Mouse (Mus musculus) E14TG2a.4 (cell line): Measurements from ENCODE around the gene Gm49387.

Experiments used
- CTCF ChIP-seq: conservative IDR thresholded peaks from 2 replicates; pipeline ENCODE4 v1.5.1; 2014; ENCODE audit warnings: low read length
- NANOG ChIP-seq: IDR thresholded peaks from 2 replicates; pipeline ENCODE4 v1.6.1; 2014; ENCODE audit warnings: borderline replicate concordance, low read length, mixed read lengths

GRCm38 (mm10) chr14:31663376-31664099, 22.9 kb upstream of the Gm49387 start:
- TF ChIP-seq CTCF (no peak), NANOG (no peak)
